Mouse (Mus musculus) G1E-ER4 (cell line): ENCODE measurements around the gene Lamtor4. TPM values are rescaled to one million over a fixed set of nuclear protein-coding genes. Genes with fewer than 3 reads are reported as not detected.

Experiments
- GATA1 ChIP-seq: IDR thresholded peaks from one replicate; pipeline ENCODE4 v1.8.0; 2012; ENCODE audit warnings: low read length, inconsistent platforms
- polyA plus RNA-seq: library from polyadenylated mRNA; stranded (reverse); fragments of >175 nt; gene quantifications from 2 replicates; pipeline ENCODE4 v1.2.3, GENCODE M21; 2012

Lamtor4 gene
- polyA plus RNA-seq, 1 experiment = 59.8 TPM

DNA sequence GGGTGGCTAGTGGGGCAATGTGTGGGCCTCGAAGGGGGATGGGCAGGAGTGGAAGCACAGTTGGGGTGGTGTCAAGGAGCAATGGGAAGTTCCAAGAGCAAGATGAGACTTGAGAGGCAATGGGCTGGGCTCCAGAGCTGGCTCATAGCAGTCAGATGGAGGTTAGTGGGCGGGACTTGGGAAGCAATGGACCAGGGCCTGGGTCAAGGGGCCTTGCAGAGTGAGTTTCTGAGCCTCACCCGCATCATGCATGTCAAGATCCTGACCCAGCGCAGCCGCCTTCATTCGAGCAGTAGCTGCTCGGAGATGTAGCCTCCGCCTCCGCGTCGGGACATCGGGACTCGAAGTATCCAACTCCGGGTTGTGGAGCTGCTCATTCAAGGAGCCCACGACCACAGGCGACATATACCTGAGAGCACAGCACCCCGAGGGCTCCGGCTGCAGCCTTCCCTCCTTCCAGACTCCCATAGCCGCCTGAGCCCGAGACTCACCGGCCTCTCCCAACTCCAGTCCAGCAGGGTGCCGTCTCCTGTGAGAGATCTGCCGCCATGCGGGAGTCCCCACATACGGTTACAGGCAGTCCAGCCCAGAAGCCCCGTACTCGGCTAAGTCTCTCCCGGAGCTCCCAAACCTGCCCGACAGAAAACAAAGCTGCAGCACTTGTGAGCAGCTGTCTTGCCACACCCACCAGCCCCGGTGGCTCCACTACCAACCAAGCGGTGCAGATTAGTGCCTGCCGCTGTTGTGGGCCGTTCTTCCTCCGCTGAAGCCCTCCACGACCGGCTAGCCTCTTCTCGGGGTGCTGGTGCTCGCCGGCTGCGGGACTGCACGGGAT, 20.2 kb downstream of the Lamtor4 start:
- TF ChIP-seq GATA1 = no peak

DNA sequence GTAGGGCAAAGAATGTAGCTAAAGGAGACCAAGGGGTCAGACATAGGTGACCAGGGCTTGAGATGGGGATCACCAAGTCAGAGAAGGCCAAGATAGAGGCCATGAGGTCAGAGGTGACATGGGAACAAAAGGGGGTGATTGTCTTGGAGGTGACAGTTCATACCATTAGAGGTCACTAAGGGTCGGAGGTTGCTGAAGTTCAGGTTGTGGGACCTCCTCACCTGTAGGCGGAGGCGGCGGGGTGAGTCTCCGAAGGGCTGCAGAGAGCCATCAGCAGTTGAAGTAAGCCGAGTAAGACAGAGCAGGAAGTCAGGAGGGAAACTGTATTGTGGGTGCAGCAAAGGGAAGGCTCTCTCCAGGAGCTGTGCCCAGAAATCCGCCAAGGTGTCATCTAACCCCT, 22.7 kb downstream of the Lamtor4 start:
- no peak for TF ChIP-seq GATA1

DNA sequence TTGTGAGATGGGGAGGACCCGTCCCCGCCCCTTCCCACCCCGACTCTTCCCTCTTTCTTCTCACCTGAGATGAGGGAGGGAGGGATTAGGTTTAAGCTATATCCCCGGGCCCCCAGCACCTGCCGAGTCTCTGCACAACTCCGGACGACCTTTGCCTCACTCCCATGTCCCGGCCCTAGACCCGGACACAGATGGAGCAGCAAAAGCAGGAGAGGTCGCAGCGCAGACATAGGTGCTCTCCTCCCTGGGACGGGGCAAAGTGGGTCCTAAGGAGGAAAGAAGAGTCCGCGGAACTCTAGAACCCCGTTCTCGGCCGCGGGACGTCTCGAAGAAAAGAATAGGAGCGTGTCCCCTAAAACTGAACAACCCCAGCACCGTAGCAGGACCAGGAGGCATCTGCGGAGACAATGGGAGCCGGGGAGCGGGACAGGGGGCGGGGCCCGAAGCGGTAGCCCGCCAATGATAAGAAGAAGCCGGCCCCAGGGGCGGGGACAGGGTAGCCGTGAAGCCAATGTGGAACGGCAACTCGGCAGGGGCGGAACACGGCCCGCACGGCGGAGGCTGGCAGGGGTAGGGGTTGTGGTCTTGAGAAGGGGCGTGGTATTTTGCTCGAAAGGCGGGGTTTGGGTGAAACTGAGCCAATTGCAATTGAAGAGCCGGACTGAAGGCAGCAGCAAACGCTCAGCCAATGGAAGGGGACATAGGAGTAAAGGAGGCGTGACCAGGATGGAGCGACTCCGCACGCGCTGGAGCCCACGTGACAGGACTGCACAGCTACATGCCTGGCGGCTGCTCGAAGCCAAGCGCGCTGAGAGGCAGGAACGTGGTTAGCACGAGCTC, 24.5 kb downstream of the Lamtor4 start, which contains the start of the genes Gm43720, Gpc2 and Stag3:
Gene Gm43720, minus strand, starts transcription at position 374 of the 840 bp plus-strand sequence.
Gene Gpc2, minus strand, starts transcription at position 421 of the 840 bp plus-strand sequence.
Gene Stag3, plus strand, starts transcription at position 656 of the 840 bp plus-strand sequence.
- TF ChIP-seq GATA1 = no peak

DNA sequence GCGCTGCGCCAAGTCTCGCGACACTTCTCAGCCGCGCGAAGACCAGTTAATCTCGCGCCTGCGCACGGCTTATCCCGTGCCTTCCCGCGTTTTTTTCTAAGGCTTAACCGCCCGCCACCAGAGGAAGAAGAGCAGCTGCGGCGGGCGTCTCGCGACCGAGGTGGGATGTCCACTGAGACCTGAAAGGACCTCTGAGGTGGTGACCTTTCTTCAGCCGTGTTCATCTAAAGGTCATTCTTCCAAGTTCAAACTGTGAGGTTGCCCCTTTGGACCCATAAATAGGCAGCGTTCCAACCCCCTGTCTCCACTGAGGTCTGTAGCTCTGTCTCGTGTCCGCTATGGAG, 25.1 kb downstream of the Lamtor4 start:
- TF ChIP-seq GATA1 = no peak

DNA sequence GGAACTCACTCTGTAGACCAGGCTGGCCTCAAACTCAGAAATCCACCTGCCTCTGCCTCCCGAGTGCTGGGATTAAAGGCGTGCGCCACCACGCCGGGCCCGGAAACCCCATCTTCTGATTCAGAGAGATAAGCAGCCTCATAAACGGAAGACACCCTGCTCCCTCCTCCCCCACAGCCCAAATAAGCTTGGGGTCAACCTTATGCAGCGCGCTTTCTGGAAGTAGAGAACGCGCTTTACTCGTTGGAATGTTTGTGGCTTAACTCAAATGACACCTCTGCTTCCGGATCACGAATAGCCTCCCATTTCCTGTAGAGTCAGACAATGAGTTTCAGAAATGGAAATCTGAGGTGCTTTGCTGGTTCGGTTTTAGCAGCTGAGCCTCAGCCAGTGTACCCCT, 25.5 kb downstream of the Lamtor4 start:
- TF ChIP-seq GATA1 = no peak

DNA sequence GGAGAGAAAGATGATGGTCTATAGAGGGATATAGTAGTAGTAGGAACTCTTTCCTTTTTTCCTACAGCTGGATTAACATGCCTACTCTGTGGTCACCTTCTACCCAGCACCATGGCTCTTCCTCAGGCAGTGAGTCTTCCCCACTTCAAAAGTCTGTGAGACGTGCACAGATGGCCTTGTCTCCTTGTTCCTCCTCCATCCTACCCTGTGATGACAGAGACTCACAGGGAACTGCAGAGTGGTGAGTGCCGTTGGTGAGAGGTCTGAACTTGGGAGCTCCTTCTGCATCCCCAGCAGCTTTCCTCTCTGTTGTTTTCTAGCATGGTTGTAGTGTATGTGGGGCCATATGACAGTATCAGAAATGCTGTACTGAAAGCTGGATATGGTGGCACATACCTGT, 26.5 kb downstream of the Lamtor4 start:
- no peak for TF ChIP-seq GATA1

DNA sequence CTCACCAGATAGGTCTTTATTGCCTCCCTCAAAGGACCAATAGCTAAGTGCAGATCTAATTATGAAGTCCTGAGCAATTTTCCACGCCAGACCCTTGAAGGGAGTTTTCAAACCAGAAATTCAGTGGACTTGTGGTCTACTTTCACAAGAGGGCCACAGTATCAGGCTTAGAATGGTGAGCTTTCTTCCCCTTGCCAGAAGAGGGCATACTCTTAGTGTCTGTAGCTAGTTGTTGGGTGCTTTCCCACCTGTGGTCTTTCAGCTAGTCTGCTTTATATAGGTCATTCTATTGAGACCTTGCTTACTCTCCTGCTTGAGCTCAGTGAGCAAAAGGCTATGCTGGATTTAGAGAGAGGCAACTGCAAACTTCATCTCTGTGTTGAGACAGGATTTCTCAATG, 28.3 kb downstream of the Lamtor4 start:
- TF ChIP-seq GATA1 = no peak

DNA sequence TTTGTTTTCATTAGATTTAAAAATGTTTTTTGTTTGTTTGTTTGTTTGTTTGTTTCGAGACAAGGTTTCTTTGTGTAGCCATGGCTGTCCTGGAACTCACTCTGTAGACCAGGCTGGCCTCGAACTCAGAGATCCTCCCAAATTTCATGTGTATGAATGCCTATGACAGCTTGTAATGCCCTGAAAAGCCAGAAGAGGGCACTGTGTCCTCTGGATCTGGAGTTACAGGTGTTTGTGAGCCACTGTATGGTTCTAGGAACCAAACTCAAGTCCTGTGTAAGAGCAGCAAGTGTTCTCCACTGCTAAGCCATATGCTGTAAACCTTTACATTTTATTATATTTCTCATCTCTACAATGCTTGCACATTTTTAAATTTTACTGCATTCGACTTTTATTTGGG, 32.6 kb downstream of the Lamtor4 start:
- no peak for TF ChIP-seq GATA1

DNA sequence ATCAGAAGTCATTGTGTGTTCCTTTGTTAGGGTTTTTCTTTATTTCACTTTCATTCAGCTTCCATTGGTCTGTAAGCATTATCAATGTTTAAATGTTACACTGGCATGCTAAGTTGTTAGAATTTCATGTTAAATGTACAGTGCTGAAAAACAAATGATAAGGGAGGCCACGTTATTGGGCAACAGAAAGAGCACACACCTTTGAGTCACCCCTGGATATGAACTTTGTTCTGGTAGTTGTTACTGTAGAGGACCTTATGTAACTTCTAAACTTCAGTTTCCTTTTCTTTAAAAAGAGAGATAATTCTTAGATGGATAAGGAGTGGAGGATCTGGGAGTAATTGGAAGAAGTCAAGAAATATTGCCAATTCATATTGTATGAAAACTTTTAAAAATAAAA, 36.4 kb downstream of the Lamtor4 start:
- TF ChIP-seq GATA1 = no peak

DNA sequence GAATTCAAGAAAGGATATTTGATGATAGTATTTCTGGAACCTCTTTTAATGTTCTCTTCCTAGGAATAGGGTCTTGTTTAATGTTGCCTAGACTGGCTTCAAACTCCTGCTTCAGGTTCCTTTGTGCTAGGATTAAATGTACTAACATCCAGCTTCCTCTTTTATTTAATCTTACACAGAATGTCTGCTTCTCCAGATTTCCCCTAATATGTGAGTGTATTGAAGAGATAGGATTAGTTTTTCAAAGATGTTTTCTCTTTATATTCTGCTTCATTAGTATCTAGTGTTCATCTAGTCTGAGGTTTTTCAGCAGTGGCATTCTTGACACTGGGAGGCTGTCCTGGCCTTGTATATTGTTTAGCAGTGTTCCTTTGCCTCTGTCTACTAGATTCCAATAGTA, 38.9 kb downstream of the Lamtor4 start:
- no peak for TF ChIP-seq GATA1

DNA sequence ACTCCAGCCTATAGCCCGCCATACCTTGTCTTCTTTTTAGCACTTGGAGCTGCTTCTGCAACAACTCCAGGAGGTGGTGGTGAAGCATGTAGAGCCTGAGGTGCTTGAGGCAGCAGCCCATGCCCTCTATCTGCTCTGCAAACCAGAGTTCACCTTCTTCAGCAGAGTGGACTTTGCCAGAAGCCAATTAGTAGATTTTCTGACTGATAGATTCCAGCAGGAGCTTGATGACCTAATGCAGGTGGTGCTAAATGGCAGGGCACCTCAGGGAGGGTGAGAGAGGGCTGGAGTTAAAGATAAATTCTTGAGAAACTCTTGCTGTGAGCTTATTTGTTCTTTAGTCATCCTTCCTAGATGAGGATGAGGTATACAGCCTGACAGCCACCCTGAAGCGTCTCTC, 44.3 kb downstream of the Lamtor4 start:
- no peak for TF ChIP-seq GATA1

Other genes with a start within 250 kb of the Lamtor4 start
- gene Smok3a, start 234.2 kb upstream of the Lamtor4 start, polyA plus RNA-seq = not detected in 2 replicates
- gene Smok3b, start 234.1 kb upstream of the Lamtor4 start, polyA plus RNA-seq = not detected in 2 replicates
- not detected in 2 replicates for gene Smok3c, start 202.3 kb upstream of the Lamtor4 start, polyA plus RNA-seq
- 2.0 and 2.2 TPM in 2 replicates for gene Zkscan1, start 170.4 kb upstream of the Lamtor4 start, polyA plus RNA-seq
- 0.55 and 2.3 TPM in 2 replicates for gene Zscan21, start 138.6 kb upstream of the Lamtor4 start, polyA plus RNA-seq
- gene Zfp113, start 99.7 kb upstream of the Lamtor4 start, polyA plus RNA-seq = 0.27 and 0.28 TPM in 2 replicates
- 146 and 184 TPM in 2 replicates for gene Cops6, start 94.4 kb upstream of the Lamtor4 start, polyA plus RNA-seq
- 6.9 and 18.9 TPM in 2 replicates for gene Ap4m1, start 83.5 kb upstream of the Lamtor4 start, polyA plus RNA-seq
- 19.6 and 78.8 TPM in 2 replicates for gene Mcm7, start 83.1 kb upstream of the Lamtor4 start, polyA plus RNA-seq
- 33.9 and 45.4 TPM in 2 replicates for gene Taf6, start 68.0 kb upstream of the Lamtor4 start, polyA plus RNA-seq
- gene Cnpy4, start 68.0 kb upstream of the Lamtor4 start, polyA plus RNA-seq = 0.63 and 1.1 TPM in 2 replicates
- gene Mblac1, start 61.2 kb upstream of the Lamtor4 start, polyA plus RNA-seq = 4.8 and 6.3 TPM in 2 replicates
- not detected in 2 replicates for gene Nxpe5, start 29.6 kb upstream of the Lamtor4 start, polyA plus RNA-seq
- gene BC037034, start 8.6 kb downstream of the Lamtor4 start, polyA plus RNA-seq = 108 and 142 TPM in 2 replicates
- gene Gal3st4, start 17.4 kb downstream of the Lamtor4 start, polyA plus RNA-seq = not detected in 2 replicates
- gene Gm43720, start 24.5 kb downstream of the Lamtor4 start, polyA plus RNA-seq = not detected in 2 replicates
- not detected in 2 replicates for gene Gpc2, start 24.5 kb downstream of the Lamtor4 start, polyA plus RNA-seq
- gene Stag3, start 24.8 kb downstream of the Lamtor4 start, polyA plus RNA-seq = not detected in 2 replicates
- not detected in 2 replicates for gene Pvrig, start 86.5 kb downstream of the Lamtor4 start, polyA plus RNA-seq
- gene Zfp157, start 186.0 kb downstream of the Lamtor4 start, polyA plus RNA-seq = 0.38 and 2.2 TPM in 2 replicates